Mouse (Mus musculus): ENCODE measurements around the gene AI854703.

DNA sequence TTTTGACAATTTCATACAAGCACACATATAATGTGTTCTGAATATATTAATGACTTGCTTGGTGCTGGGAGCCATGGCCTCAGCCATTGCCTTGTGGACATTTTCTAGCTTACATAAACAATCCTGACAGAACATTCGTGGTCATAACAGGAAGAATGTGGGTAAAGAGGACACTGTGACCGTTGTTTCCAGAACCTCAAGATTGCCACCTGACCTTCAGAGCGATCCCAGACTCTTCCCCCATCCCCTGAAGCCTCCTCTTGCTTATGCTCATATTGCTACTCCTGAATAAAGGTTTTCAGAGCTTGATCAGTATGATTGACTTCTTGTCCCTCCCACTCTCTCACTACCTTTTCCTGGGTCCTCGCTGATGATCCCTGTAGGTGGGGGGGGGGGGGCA lies 51.8 kb downstream of the AI854703 start:
- TF ChIP-seq CTCF (IDR thresholded peaks at IDR 0.05; ENCODE audit: low read depth, low read length) (no peak), GATA2 (IDR thresholded peaks at IDR 0.05; ENCODE audit: borderline replicate concordance, low read depth, low read length) (no peak), POLR2AphosphoS5 (IDR thresholded peaks at IDR 0.05; ENCODE audit: insufficient replicate concordance, low read depth, low read length) (no peak)
